Mouse (Mus musculus) testis, postnatal 10 days (tissue): ENCODE results near the gene Eml3.
"Not testable (repeated sequence)": the region's sequence is repeated elsewhere in the genome, so short reads cannot be mapped to it uniquely, and the experiment has no call there.

Source experiments
- DNase-seq: peaks from one replicate; pipeline ENCODE4 v3.0.0; 2021; ENCODE audit warnings: low spot score

Eml3 gene

DNA sequence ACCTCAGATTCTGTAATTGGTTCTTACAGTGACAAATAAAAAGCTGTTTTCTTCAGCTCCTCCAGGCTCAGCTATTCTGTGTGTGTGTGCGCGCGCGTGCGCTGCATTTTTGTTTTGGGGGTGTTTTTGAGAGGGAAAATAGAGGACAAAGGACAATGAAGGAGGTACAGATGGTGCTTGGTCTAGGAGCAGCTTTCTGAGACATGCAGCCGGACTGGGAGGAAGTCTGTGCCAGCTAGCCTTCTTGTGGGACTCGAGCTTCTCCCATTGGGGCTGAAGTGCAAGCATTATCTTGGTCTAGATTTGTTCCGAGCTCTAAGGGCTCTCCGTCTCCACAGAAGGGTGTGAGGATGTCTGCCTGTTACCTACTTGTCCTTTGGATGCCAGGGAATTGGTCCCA lies 22.9 kb downstream of the Eml3 start:
- no peak for DNase-seq

DNA sequence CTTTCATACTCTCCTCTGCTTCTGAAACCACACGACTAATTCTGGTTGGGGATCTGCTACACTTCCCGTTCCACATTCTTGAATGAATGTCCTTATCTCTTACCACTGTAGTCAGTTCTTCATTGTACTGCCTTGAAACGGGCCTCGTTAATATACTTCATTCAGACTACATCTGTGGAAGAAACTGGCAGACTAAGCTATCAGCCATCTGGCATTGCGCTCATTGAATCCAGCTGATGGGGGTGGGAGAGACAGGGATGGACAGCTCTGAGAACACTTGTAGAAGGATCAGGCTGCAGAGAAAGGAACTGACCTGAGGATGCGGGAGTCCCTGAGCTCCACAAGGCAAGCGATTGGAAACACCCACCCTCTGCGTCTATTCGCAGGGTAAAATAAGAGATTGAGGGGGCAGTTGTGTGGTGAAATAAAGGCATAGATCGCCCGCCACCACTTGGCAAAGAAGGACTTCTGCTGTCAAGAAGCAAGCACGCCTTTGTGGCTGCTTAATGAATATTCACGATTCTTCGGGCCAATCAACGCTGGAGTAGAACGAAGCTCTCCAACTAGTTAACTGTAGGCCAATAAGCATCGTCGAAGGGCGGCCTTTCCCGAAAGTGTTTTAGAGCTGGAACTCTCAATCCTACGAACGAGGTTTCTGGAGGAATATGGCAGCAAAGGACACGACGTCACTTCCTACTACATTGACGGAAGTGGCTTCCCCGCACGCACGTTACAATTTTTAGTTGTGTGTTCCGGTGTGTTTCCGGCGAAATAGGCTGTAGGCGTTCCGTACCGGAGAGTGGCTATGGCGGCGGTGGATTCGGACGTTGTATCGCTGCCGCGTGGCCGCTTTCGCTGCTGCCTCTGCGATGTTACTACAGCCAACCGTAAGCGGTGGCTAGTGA lies 24.0 kb downstream of the Eml3 start, which contains the start of gene Tut1:
TSS of gene Tut1 (plus strand) at position 713 of the 905 bp plus-strand sequence.
- peak; percentile 83 for DNase-seq

DNA sequence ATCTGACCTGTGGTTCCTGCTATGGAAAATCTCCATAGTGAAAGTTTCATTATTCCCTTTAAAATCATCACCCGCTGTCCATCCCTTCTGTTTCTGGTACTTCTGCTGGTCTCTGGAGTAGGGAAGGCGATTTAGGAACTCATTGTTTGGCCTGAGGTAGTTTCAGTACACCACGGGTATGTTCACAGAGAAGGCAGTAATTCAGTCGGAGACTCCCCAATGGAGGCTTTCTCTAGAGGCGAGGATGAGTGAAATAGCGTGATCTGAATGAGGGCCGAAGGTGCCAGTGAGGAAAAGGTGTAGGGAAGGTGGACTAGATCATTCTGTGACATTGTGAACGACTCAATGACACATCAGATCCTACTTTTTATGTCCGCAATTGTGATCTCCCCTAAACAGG lies 24.8 kb downstream of the Eml3 start:
- DNase-seq: no peak

DNA sequence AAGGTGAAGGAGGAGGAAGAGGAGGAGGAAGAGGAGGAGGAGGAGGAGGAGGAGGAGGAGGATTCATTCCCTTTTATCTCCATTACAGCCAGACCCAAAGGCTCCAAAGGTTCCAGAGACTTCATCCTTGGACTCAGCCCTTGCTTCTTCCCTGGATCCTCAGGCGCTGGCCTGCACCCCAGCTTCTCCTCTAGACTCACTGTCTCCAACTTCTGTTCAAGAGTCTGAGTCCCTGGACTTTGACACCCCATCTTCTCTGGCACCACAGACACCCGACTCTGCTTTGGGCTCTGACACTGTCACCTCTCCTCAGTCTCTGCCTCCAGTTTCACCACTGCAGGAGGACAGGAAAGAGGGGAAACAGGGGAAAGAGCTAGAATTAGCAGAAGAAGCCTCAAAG lies 32.9 kb downstream of the Eml3 start:
- no peak for DNase-seq

DNA sequence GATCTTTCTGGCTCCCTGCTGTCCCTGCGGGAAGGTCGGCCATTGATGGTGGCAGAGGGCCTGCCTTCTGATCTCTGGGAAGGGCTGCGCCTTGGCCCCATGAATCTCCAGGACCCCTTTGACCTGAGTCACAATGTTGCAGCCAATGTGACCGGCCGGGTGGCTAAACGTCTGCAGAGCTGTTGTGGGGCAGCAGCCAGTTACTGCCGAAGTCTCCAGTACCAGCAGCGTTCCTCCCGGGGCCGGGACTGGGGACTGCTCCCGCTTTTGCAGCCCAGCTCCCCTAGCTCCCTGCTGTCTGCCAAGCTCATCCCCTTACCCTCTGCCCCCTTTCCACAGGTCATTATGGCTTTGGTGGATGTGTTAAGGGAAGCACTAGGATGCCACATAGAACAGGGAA lies 35.7 kb downstream of the Eml3 start:
- no peak for DNase-seq

DNA sequence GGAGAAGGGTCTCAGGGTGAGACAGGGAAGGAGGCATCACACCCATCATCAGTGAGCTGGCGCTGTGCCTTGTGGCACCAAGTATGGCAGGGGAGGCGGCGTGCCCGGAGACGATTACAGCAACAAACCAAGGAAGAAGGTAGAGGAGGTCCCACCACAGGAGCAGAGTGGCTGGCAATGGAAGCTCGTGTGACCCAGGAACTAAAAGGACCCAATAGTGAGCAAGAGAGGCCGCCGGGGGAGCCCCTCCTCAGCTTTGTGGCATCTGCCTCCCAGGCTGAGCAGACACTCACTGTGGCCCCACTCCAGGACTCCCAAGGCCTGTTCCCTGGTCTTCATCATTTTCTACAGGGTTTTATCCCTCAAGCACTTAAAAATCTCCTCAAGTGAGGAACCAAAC lies 36.4 kb downstream of the Eml3 start:
- DNase-seq: peak; percentile 62

DNA sequence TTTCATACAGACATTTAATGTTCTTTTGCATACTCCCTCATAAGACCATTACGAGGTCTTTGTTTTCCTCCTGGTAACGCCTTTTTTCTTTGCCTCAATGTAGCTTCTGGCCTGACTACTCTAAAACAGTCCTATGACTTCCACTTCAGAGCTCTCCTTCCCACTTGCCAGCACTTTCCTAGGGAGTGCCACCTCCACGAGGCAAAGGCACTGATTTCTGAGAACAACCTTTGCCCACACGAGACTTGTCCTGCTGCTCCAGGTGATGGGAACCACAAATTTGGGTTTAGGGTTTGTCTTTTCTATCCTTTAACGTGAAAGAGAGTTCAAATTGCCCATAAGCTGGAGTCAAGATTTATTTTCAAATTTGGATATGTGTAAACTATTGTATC lies 36.8 kb downstream of the Eml3 start:
- no peak for DNase-seq

DNA sequence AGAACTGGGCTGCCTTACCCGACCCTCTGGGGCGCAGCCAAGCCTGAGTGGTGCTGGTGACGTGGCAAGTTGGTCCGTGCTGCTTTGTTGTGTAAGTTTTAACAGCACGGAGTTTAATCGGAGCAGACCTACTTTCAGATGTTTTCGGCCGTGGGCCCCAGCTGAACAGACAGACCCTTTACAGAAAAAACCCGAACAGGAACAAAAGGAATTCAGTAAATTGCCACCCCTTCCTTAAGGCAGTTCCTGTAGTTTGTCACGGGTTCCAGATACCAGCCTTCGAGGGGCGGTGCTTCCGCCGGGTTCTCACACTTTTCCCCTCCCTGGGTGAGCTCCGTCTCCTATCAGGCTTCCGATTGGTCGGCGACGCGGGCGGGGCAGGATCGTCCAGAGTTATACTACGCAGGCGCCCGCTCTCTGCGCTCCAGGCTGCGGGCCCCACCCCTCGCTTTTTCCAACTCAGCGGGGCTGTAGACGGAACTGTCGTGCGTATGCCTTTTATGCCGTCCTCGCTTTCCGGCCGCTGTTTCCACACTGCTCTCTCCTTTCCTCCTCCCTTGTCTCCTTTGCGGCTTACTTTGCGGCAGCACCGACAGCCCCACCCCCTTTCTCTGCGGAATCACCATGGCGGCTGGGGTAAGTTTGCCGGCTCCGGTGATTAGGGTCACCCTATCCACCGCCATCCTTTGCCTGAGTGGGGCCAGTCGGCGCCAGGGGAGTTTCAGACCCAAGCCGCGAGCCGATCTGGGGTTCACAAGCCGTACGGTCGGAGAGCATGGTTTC lies 37.4 kb downstream of the Eml3 start, which contains the start of gene Eef1g:
TSS of gene Eef1g (plus strand) at position 452 of the 783 bp plus-strand sequence.
- DNase-seq: peak; percentile 96

DNA sequence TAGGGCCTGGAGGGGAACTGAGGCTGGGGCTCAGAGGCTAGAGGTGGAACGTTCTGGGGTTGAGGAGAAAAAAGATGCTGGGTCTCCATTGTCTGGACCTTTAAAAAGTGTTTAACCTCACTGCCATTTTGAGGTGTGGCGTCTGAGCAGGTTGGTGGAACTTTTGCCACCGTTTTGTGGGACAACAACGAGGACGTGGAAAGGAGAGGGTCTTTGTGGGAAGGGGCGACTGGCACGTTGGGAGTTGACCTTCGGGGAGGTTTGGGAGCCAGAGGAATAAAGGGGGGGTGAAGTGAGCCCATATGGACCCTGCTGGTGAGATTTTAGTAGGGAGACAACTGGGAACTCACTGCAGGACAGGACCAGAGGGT lies 38.0 kb downstream of the Eml3 start:
- no peak for DNase-seq

DNA sequence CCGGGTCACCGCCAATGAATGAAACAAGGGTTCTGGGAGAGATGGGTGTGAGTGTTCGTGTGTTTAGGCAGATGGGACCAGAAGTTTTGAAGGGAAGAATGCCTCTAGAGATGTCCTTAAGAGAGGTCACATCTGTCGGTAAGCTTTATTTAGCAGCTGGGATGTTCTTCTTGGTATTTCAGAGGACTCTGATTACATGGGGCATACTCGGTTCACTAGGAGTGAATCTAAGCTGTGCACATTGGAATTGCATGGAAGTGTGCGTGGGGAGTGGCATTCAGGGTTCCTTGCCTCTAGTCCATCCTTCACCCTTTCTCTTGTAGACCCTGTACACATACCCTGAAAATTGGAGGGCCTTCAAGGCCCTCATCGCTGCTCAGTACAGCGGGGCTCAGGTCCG lies 38.5 kb downstream of the Eml3 start:
- no peak for DNase-seq

DNA sequence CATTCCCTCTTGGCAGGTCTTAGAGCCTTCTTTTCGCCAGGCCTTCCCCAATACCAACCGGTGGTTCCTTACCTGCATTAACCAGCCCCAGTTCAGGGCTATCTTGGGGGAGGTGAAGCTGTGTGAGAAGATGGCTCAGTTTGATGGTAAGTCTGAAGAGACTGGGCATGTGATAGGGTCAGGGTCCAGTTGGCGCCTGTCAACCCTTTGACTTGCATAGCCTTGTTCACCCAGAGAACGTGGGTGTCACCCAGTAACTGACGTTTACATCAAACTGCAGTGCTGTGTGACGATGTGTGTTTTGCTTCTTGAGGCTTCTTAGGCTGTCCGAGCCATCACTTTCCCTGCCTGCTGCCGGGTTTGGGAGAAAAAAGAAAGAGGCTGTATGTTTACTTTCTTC lies 43.1 kb downstream of the Eml3 start:
- DNase-seq: not testable (repeated sequence)

DNA sequence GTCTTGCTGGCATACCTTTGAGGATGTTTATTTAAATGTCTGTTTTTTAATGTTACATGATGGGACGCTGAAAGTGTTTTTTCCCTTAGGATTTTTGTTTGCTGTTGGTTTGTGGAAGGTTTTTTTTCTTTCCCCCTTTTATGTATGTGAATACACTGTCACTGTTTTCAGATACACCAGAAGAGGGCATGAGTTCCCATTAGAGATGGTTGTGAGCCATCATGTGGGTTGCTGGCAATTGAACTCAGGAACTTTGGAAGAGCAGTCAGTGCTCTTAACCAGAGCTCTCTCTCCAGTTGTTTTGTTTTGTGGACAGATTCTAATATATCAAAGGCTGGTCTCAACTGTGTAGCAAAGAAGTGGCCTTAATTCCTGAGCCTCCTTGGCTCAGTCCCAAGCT lies 45.3 kb downstream of the Eml3 start:
- DNase-seq: no peak

DNA sequence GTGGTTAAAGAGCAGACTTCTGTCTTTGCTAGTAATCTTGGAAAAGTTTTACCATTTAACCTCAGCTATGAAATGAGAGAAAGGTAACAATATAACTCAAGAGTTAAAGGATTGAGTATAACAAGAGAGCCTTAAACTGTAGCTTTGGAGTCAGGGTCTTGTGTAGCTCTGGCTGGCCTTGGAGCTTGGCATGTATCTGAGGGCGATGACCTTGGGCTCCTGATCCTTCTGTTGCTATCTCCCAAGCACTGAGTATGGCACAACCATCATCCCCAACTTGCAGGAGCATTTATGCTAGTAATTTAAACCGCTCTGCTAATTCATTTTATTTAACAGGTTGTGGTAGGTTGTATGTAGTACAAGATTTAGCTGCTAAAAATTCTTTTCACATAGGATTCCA lies 46.1 kb downstream of the Eml3 start:
- DNase-seq: no peak

DNA sequence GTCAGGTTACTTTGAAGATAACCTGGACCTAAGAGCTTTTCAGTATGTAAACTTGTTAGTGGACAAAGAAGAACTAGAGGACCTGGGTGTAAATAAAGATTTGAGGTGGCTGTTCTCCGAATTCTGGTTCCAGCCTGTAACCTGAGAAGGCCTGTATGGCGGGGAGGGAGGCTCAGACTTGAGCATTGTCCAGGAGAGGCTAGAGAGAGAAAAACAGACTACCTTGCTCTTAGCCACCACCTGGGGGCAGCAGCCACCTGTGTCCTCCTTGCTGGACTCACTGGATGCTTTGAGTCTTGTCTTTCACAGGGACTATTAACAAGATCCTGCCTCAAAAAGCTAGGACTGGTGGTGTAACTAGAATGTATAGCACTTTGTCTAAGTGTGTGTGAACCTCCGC lies 47.2 kb downstream of the Eml3 start:
- DNase-seq: no peak

DNA sequence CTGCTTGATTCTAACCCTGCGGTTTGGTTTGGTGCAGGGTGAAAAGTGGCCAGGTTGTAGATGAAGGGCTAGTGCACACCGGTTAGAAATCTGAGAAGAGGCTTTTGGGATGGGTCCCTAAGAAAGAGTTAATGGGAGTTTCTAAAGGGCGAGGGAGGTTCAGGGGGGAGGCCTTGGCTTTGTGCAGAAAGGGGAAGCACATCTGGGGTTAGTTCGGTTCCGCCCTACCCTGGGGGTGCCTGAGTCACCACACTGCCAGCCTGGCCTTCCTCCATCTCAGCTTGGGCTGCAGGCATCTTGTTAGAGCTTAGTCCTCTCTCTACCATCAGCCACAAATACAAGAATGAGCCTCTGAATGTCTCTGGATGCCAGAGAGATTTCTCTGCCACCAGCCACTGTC lies 51.4 kb downstream of the Eml3 start:
- no peak for DNase-seq

DNA sequence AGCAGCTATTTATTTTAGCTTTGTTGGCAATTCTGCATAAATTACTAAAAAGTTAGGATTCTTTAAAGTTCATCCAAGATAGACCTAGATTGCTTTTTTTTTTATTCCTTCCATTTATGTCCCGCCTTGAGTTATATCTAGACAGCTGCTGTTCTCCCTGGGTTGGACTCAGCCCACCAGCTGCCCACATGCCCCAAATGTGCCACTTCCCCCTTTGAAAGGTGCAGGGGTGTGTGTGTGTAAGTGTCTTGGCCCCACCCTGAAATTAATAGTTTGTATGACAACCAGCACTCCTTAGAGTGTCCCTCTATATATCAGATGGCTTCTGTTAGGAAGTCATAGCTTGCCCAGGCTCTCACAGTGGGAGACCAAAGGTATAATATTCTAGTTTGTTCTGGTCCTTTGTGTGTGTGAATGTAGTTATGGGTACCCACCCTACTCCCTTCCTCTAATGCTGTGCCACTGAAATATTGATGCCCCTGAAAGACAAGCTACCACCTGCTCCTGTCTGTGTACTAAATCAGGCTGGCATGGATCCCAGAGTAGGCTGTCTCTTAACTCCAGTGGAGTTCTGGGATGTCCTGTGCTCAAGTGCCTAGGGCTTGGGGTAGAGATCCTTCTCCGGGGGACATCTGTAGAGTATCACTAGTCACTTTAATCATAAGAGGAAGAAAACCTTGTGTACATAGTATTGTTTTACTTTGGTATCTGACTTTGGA lies 52.3 kb downstream of the Eml3 start:
- DNase-seq: no peak

DNA sequence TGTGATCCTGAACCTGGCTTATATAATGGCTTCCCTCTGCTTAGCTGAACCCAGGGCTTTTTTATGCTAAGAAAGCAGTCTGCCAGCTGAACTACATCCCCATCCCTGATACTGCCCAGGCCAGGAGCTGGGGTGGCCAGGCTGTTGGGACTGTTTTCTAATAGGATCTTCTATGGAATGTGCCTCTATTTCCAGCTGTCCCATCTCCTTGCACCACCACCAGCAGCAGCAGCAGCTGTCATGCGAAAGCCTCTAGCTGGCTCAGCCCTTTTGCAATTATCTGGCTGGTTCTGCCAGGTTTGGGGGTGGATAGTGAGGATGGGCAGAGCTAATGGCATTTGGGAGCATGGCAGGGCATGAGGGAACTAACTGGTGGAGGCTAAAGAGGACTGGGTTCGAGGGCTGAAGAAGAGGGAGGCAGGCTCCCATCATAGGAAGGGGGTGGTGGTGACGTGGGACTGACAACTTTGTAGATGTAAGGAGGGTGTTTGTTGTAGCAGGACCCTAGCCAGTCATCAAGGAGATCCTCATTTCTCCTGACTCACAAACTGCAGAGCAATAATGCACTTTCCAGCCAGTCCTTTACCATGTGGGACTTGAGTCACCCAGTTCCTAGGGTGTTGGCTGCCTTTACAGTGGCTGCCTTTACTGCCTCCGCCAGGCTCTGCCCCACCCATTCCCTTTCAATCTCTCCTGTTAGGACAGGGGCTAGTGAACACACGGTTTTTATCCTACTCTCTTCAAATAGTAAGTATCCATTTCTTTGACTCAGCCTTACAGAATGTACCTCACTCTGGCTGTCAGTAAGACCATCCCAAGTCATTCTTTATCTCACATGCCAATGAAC lies 53.2 kb downstream of the Eml3 start:
- no peak for DNase-seq

DNA sequence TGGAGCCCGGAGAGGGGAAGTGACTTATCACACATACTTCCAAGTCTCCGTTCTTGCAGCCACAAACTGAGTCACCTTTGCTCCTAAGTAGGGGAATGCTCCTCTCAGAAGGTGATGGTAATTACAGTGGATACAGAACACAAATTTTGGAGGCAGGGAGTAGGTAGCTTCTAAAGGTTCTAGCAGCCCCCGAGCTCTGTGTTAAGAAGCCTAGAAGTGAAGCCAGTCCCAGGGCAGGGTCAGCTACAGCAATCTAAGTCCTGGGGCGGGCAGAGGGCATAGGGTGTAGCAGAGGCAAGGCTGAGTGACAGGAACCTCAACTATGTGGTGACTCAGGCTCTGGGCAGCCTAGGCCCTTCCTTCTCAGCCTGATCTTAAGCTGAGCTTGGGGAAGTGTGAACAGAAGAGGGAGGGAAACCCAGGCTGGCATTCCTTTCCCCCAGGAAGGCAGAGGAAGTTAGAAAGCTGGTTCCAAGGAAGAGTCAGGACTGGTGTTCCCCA lies 53.8 kb downstream of the Eml3 start:
- DNase-seq: no peak

DNA sequence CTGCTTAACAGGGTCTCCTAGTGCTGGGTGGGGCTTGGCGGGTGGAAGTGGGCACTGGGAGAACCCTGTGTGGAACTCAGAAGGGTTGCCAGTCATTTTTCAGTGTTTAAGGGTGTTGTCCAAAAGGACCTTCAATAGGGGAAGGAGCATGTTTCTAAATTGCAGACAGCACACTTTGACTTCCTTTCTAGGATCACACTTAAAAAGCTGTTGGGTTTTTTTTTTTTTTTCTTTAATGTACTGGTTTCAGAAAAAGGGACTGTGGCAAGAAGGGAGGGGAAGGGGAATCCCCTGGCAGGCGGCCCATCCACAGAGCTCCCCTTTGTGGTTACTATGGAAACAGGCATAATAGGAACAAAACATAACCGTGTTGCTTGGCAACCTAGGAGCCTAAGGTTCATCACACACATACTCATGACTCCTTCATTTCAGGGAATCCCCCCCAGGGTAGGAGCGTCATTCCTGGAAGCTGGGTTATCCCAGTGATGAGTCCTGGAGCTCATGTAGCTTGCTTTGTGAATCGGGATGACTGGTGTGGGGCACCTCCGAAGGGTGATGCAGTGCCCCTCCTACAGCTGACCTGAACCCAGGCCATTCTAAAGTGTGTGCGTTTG lies 55.0 kb downstream of the Eml3 start:
- peak; percentile 79 for DNase-seq

DNA sequence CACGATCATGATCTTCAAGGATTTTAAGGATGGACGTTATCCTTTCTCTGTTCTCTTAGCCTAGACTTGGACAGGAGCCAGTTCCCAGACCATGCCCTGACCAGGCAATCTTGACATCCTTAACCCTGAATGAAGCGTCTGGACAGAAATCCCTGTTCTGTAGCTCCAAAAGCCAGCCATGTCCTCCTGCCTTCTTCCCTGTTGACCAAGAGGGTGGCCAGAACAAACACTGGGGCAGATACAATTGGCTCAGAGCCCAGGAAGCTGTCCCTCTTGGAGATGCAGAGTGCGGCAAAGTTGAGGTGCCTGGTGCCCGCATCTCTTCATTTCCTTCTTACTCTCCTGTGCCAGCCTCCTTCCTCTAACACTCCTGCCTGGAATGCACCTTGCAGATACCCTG lies 56.5 kb downstream of the Eml3 start:
- DNase-seq: no peak

DNA sequence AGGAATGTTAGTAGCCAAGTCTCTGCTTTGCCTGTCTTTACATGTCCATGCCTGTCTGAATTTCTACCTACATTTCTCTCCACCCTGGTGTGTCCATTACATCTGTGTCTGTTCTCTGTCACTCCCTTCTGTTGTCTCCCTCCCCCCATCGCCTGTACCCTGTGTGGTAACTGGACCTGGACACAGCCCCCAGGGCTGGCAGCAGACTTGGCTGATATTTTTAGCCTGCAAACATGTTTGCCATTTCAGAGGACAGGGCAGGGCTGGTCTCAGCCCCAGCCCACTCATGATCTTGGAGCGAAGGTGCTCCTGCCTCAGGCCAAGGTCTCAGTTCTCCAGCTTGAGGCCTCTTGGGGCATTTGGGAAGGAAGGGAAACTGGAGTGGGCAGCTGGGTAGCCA lies 58.5 kb downstream of the Eml3 start:
- DNase-seq: no peak
